Mouse (Mus musculus) MEL (cell line): Measurements from ENCODE around the gene Mepe. TPM values are rescaled to one million over a fixed set of nuclear protein-coding genes. Genes with fewer than 3 reads are reported as not detected.

ENCODE experiments used
- DNase-seq: peaks from one replicate; pipeline ENCODE4 v3.0.0; 2011; ENCODE audit warnings: low read depth, low spot score
- H3K27ac ChIP-seq: 2 replicates; pipeline ENCODE4 v1.5.1; 2012; ENCODE audit warnings: low read depth, mild to moderate bottlenecking, control low read depth, low read length, moderate library complexity; ENCODE audit not compliant: control insufficient read depth
- H3K27me3 ChIP-seq, 2 experiments: fragments of 150-350 bp in 1 of 2; sonication (generic) in 1 of 2; 2 replicates each; pipeline ENCODE4 v1.6.1; 2012; ENCODE audit warnings: low read length in 2 of 2, mild to moderate bottlenecking in 2 of 2, improper control_type of control experiment in 1 of 2, moderate library complexity in 1 of 2; ENCODE audit not compliant: insufficient read depth in 2 of 2, control insufficient read depth in 1 of 2
- H3K36me3 ChIP-seq, 2 experiments: 2 replicates each; pipeline ENCODE4 v1.6.1; 2012 to 2014; ENCODE audit warnings: low read length in 2 of 2, improper control_type of control experiment in 1 of 2, inconsistent platforms in 1 of 2, mild to moderate bottlenecking in 1 of 2; ENCODE audit not compliant: insufficient read depth in 2 of 2, control insufficient read depth in 1 of 2
- H3K4me1 ChIP-seq, 2 experiments: fragments of 150-350 bp in 1 of 2; sonication (generic) in 1 of 2; 2 replicates each; pipeline ENCODE4 v1.6.1; 2012; ENCODE audit warnings: low read length in 2 of 2, improper control_type of control experiment in 1 of 2, mild to moderate bottlenecking in 1 of 2; ENCODE audit not compliant: insufficient read depth in 2 of 2, control insufficient read depth in 1 of 2
- H3K4me3 ChIP-seq, 2 experiments: fragments of 150-350 bp in 1 of 2; sonication (generic) in 1 of 2; 2 replicates each; pipeline ENCODE4 v1.5.1; 2012; ENCODE audit warnings: low read depth in 2 of 2, low read length in 2 of 2, mild to moderate bottlenecking in 2 of 2, moderate library complexity in 2 of 2, control low read depth in 1 of 2, improper control_type of control experiment in 1 of 2; ENCODE audit not compliant: control insufficient read depth in 1 of 2, insufficient read depth in 1 of 2
- H3K79me2 ChIP-seq: 2 replicates; pipeline ENCODE4 v1.6.1; 2012; ENCODE audit warnings: mild to moderate bottlenecking, low read length, moderate library complexity; ENCODE audit not compliant: control insufficient read depth, poor library complexity, insufficient read depth
- H3K9ac ChIP-seq: 2 replicates; pipeline ENCODE4 v1.6.1; 2012; ENCODE audit warnings: low read depth, mild to moderate bottlenecking, control low read depth, low read length, moderate library complexity; ENCODE audit not compliant: control insufficient read depth, poor library complexity, severe bottlenecking
- H3K9me3 ChIP-seq: fragments of 150-350 bp; sonication (generic); replicated peaks from 2 replicates; pipeline ENCODE4 v1.6.1; 2012; ENCODE audit warnings: mild to moderate bottlenecking, low read length, improper control_type of control experiment, moderate library complexity; ENCODE audit not compliant: insufficient read depth
- BHLHE40 ChIP-seq: IDR thresholded peaks from 2 replicates; pipeline ENCODE4 v1.6.1; 2012; ENCODE audit warnings: low read depth, mild to moderate bottlenecking, inconsistent platforms, low read length, improper control_type of control experiment, borderline replicate concordance
- CTCF ChIP-seq, 3 experiments: IDR thresholded peaks in 2 of 3; conservative IDR thresholded peaks in 1 of 3; 2 replicates each; pipeline ENCODE4 v1.5.1; 2011 to 2012; ENCODE audit warnings: low read length in 3 of 3, low read depth in 2 of 3, mild to moderate bottlenecking in 2 of 3, improper control_type of control experiment in 1 of 3, inconsistent platforms in 1 of 3, mixed read lengths in 1 of 3, moderate library complexity in 1 of 3; ENCODE audit not compliant: control insufficient read depth in 1 of 3, insufficient read depth in 1 of 3, poor library complexity in 1 of 3, severe bottlenecking in 1 of 3
- ELF1 ChIP-seq: IDR thresholded peaks from 2 replicates; pipeline ENCODE4 v1.6.1; 2014; ENCODE audit warnings: low read depth, mild to moderate bottlenecking, inconsistent platforms, low read length, improper control_type of control experiment, moderate library complexity
- HCFC1 ChIP-seq: IDR thresholded peaks from 2 replicates; pipeline ENCODE4 v1.6.1; 2012; ENCODE audit warnings: low read depth, mild to moderate bottlenecking, inconsistent platforms, low read length, improper control_type of control experiment, moderate library complexity
- JUND ChIP-seq: IDR thresholded peaks from 2 replicates; pipeline ENCODE4 v1.6.1; 2011; ENCODE audit warnings: low read depth, mild to moderate bottlenecking, improper control_type of control experiment, low read length
- KAT2A ChIP-seq: conservative IDR thresholded peaks from 2 replicates; pipeline ENCODE4 v1.6.1; 2012; ENCODE audit warnings: low read depth, low read length, improper control_type of control experiment, inconsistent platforms
- MEF2A ChIP-seq: IDR thresholded peaks from 2 replicates; pipeline ENCODE4 v1.6.1; 2014; ENCODE audit warnings: low read depth, mild to moderate bottlenecking, inconsistent platforms, low read length, improper control_type of control experiment; ENCODE audit not compliant: poor library complexity, insufficient replicate concordance, severe bottlenecking; ENCODE audit errors: extremely low read depth
- MXI1 ChIP-seq: IDR thresholded peaks from 2 replicates; pipeline ENCODE4 v1.6.1; 2011; ENCODE audit warnings: mild to moderate bottlenecking, low read depth, low read length, improper control_type of control experiment
- NELFE ChIP-seq: IDR thresholded peaks from 2 replicates; pipeline ENCODE4 v1.6.1; 2011; ENCODE audit warnings: low read depth, low read length, improper control_type of control experiment
- NRF1 ChIP-seq: IDR thresholded peaks from 2 replicates; pipeline ENCODE4 v1.6.1; 2014; ENCODE audit warnings: low read depth, mild to moderate bottlenecking, inconsistent platforms, low read length, improper control_type of control experiment, moderate library complexity; ENCODE audit not compliant: poor library complexity, insufficient read depth, severe bottlenecking
- POLR2AphosphoS2 ChIP-seq: IDR thresholded peaks from 2 replicates; pipeline ENCODE4 v1.6.1; 2011; ENCODE audit warnings: low read length, improper control_type of control experiment
- RAD21 ChIP-seq: IDR thresholded peaks from 2 replicates; pipeline ENCODE4 v1.6.1; 2011; ENCODE audit warnings: mild to moderate bottlenecking, low read depth, low read length, improper control_type of control experiment
- RCOR1 ChIP-seq: IDR thresholded peaks from 2 replicates; pipeline ENCODE4 v1.6.1; 2012; ENCODE audit warnings: low read depth, mild to moderate bottlenecking, inconsistent platforms, low read length, improper control_type of control experiment
- SIN3A ChIP-seq: IDR thresholded peaks from 2 replicates; pipeline ENCODE4 v1.6.1; 2012; ENCODE audit warnings: low read length, improper control_type of control experiment, inconsistent platforms
- SMC3 ChIP-seq: IDR thresholded peaks from 2 replicates; pipeline ENCODE4 v1.6.1; 2011; ENCODE audit warnings: low read depth, low read length, improper control_type of control experiment
- TCF12 ChIP-seq: IDR thresholded peaks from 2 replicates; pipeline ENCODE4 v1.6.1; 2014; ENCODE audit warnings: low read depth, mild to moderate bottlenecking, inconsistent platforms, low read length, improper control_type of control experiment, moderate library complexity
- USF1 ChIP-seq: IDR thresholded peaks from 2 replicates; pipeline ENCODE4 v1.6.1; 2014; ENCODE audit warnings: low read depth, mild to moderate bottlenecking, inconsistent platforms, low read length, improper control_type of control experiment, moderate library complexity
- ZKSCAN1 ChIP-seq: IDR thresholded peaks from 2 replicates; pipeline ENCODE4 v1.6.1; 2012; ENCODE audit warnings: low read depth, mild to moderate bottlenecking, inconsistent platforms, low read length, improper control_type of control experiment, moderate library complexity
- polyA plus RNA-seq, 2 experiments: library from polyadenylated mRNA; stranded (reverse) in 1 of 2; unstranded in 1 of 2; fragments of >175 nt in 1 of 2; fragments of >200 nt in 1 of 2; gene quantifications; 2 replicates each; pipeline versions ENCODE4 v1.2.1 to v1.2.4; 2012; ENCODE audit warnings: low replicate concordance in 2 of 2, low read depth in 1 of 2; ENCODE audit not compliant: insufficient read length in 2 of 2, insufficient read depth in 1 of 2, missing spikeins in 1 of 2
- total RNA-seq: library from RNA; depleted of rRNA; stranded (reverse); fragments of 300-350 nt; gene quantifications from 2 replicates; pipeline ENCODE4 v1.2.3, GENCODE M21; 2012

Mepe gene
- total and polyA plus RNA-seq, 3 experiments, result not detected

DNA sequence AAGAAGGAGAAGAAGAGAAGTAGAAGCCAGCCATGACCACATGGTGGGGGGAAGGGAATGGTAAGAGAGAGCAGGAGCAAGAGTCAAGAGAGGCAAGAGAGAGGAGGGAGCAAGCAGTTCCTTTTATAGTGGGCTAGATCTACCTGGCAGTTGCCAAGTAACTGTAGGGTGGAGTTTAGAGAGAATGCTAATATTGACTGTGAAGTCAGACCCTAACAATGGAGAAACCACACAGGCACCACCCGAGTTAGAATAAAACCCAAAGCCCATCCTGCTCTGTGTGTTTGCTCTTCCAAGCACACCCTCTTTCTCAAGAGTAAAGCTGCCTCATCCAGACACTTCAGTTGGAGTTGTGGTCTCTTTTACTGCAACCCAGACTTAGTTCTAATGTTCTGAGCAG is 11.1 kb upstream of the Mepe start:
- DNase-seq, result no peak
- Histone ChIP-seq H3K79me2 (no peaks in the 10 kb centered on the region), H3K27me3 (no peaks in the 10 kb centered on the region), H3K36me3 (no peaks in the 10 kb centered on the region), H3K4me1 (no peaks in the 10 kb centered on the region), H3K4me3 (no peak overlapping the region), H3K9me3 (no peaks in the 10 kb centered on the region), H3K27ac (no peak overlapping the region), H3K9ac (no peak overlapping the region)
- no peak for TF ChIP-seq NELFE
- TF ChIP-seq RAD21, result no peak
- no peak for TF ChIP-seq ZKSCAN1
- TF ChIP-seq HCFC1, result no peak
- no peak for TF ChIP-seq USF1
- TF ChIP-seq RCOR1, result no peak
- TF ChIP-seq JUND, result no peak
- TF ChIP-seq SMC3, result no peak
- no peak for TF ChIP-seq KAT2A
- TF ChIP-seq TCF12, result no peak
- TF ChIP-seq SIN3A, result no peak
- TF ChIP-seq MEF2A, result no peak
- no peak for TF ChIP-seq ELF1
- no peak for TF ChIP-seq POLR2AphosphoS2
- TF ChIP-seq CTCF (IDR thresholded peaks at IDR 0.05 in 2 of 3, conservative IDR thresholded peaks at IDR 0.05 in 1 of 3; ENCODE audit: control insufficient read depth in 1 of 3, insufficient read depth in 1 of 3, low read depth in 2 of 3, low read length in 3 of 3, poor library complexity in 1 of 3, severe bottlenecking in 1 of 3), result no peak

DNA sequence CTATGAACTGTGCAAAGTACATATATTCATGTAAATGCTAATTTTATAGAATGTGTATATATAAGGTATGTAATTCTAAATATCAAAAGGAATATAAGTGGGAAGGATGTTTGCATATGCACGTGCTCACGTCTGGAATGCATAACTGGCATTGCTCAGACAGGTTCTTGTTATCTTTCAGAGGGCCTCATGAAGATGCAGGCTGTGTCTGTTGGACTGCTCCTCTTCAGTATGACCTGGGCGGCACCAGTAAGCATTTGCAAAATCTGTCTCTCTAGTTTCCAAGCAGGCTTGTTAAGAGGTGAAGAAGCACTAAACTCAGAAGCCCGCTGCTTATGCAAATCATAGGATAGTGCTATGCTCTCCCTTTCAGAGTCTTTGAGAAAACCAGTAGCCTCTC is 1.8 kb downstream of the Mepe start:
- Histone ChIP-seq H3K27ac (no peak overlapping the region), H3K79me2 (no peaks in the 10 kb centered on the region), H3K4me3 (no peak overlapping the region), H3K9me3 (no peaks in the 10 kb centered on the region), H3K27me3 (no peaks in the 10 kb centered on the region), H3K9ac (no peak overlapping the region), H3K4me1 (no peaks in the 10 kb centered on the region), H3K36me3 (no peaks in the 10 kb centered on the region)
- TF ChIP-seq POLR2AphosphoS2 (no peak), BHLHE40 (no peak), NRF1 (no peak), MXI1 (no peak)
- no peak for DNase-seq
